Mouse (Mus musculus): ENCODE measurements around the gene Ebf3. TPM values are rescaled to one million over a fixed set of nuclear protein-coding genes. Genes with fewer than 3 reads are reported as not detected.

The Ebf3 gene
- total and polyA plus RNA-seq, 2 experiments, result 0.09 TPM; not detected in 1

- Histone ChIP-seq H3K4me3 (ENCODE audit: insufficient read depth, low read depth, low read length) (no peak overlapping the region), H3K4me1 (ENCODE audit: control insufficient read depth, insufficient read depth, low read length) (no peaks in the 10 kb centered on the region), H3K79me2 (ENCODE audit: control insufficient read depth, insufficient read depth, low read length) (no peaks in the 10 kb centered on the region), H3K27ac (replicated peaks; ENCODE audit: insufficient read depth, low read depth, low read length) (no peak overlapping the region), H3K27me3 (ENCODE audit: control insufficient read depth, insufficient read depth, low read length) (peaks cover 7% of the 10 kb centered on the region; the same call in 1 of the 2 replicates), H3K36me3 (ENCODE audit: control insufficient read depth, insufficient read depth, low read length) (no peaks in the 10 kb centered on the region), H3K9ac (ENCODE audit: low read depth, low read length) (no peak overlapping the region)
- DNase-seq (ENCODE audit: extremely low read depth, low read depth, low spot score), result no peak
- 74% methylated on average over 24 of the region's 24 CpGs for WGBS
- TF ChIP-seq CTCF (IDR thresholded peaks at IDR 0.05; ENCODE audit: low read depth, low read length), result no peak
- TF ChIP-seq POLR2A (IDR thresholded peaks at IDR 0.05; ENCODE audit: extremely low read depth, insufficient read depth, low read length), result no peak
Measured at GRCm38 (mm10) chr7:137297594-137298381, 16.5 kb downstream of the Ebf3 start.

- 74% methylated on average over 7 of the region's 7 CpGs for WGBS
- DNase-seq (ENCODE audit: extremely low read depth, low read depth, low spot score), result no peak
- peaks cover 9% of the 10 kb centered on the region; the same call in 1 of the 2 replicates for H3K27me3 ChIP-seq (ENCODE audit: control insufficient read depth, insufficient read depth, low read length)
Measured at GRCm38 (mm10) chr7:137297131-137297530, 17.1 kb downstream of the Ebf3 start.

GRCm38 (mm10) chr7:137295612-137296011, 18.6 kb downstream of the Ebf3 start:
- Histone ChIP-seq H3K4me1 (ENCODE audit: control insufficient read depth, insufficient read depth, low read length) (no peaks in the 10 kb centered on the region), H3K4me3 (ENCODE audit: insufficient read depth, low read depth, low read length) (no peak overlapping the region), H3K27me3 (ENCODE audit: control insufficient read depth, insufficient read depth, low read length) (peaks cover 11% of the 10 kb centered on the region; the same call in 1 of the 2 replicates), H3K27ac (replicated peaks; ENCODE audit: insufficient read depth, low read depth, low read length) (no peak overlapping the region), H3K9ac (ENCODE audit: low read depth, low read length) (no peak overlapping the region), H3K36me3 (ENCODE audit: control insufficient read depth, insufficient read depth, low read length) (no peaks in the 10 kb centered on the region), H3K79me2 (ENCODE audit: control insufficient read depth, insufficient read depth, low read length) (no peaks in the 10 kb centered on the region)
- DNase-seq (ENCODE audit: extremely low read depth, low read depth, low spot score), result no peak
- no peak for TF ChIP-seq CTCF (IDR thresholded peaks at IDR 0.05; ENCODE audit: low read depth, low read length)
- no peak for TF ChIP-seq POLR2A (IDR thresholded peaks at IDR 0.05; ENCODE audit: extremely low read depth, insufficient read depth, low read length)
- WGBS, result 76% methylated on average over 7 of the region's 7 CpGs

More at GRCm38 (mm10) chr7:137297131-137297530, 17.1 kb downstream of the Ebf3 start:
- Histone ChIP-seq H3K4me3 (ENCODE audit: insufficient read depth, low read depth, low read length) (no peak overlapping the region), H3K9ac (ENCODE audit: low read depth, low read length) (no peak overlapping the region), H3K4me1 (ENCODE audit: control insufficient read depth, insufficient read depth, low read length) (no peaks in the 10 kb centered on the region), H3K36me3 (ENCODE audit: control insufficient read depth, insufficient read depth, low read length) (no peaks in the 10 kb centered on the region), H3K79me2 (ENCODE audit: control insufficient read depth, insufficient read depth, low read length) (no peaks in the 10 kb centered on the region), H3K27ac (replicated peaks; ENCODE audit: insufficient read depth, low read depth, low read length) (no peak overlapping the region)
- no peak for TF ChIP-seq CTCF (IDR thresholded peaks at IDR 0.05; ENCODE audit: low read depth, low read length)
- TF ChIP-seq POLR2A (IDR thresholded peaks at IDR 0.05; ENCODE audit: extremely low read depth, insufficient read depth, low read length), result no peak

- no peaks in the 10 kb centered on the region for H3K79me2 ChIP-seq (ENCODE audit: control insufficient read depth, insufficient read depth, low read length)
- H3K4me1 ChIP-seq (ENCODE audit: control insufficient read depth, insufficient read depth, low read length), result no peaks in the 10 kb centered on the region
- WGBS, result 88% methylated on average over 7 of the region's 7 CpGs
- no peaks in the 10 kb centered on the region for H3K36me3 ChIP-seq (ENCODE audit: control insufficient read depth, insufficient read depth, low read length)
- H3K4me3 ChIP-seq (ENCODE audit: insufficient read depth, low read depth, low read length), result no peak overlapping the region
- H3K27me3 ChIP-seq (ENCODE audit: control insufficient read depth, insufficient read depth, low read length), result peaks cover 5% of the 10 kb centered on the region; the same call in 1 of the 2 replicates
- TF ChIP-seq POLR2A (IDR thresholded peaks at IDR 0.05; ENCODE audit: extremely low read depth, insufficient read depth, low read length), result no peak
- no peak for DNase-seq (ENCODE audit: extremely low read depth, low read depth, low spot score)
- no peak overlapping the region for H3K27ac ChIP-seq (replicated peaks; ENCODE audit: insufficient read depth, low read depth, low read length)
- no peak overlapping the region for H3K9ac ChIP-seq (ENCODE audit: low read depth, low read length)
Measured at GRCm38 (mm10) chr7:137294446-137294845, 19.8 kb downstream of the Ebf3 start.

- no peak for DNase-seq (ENCODE audit: extremely low read depth, low read depth, low spot score)
- Histone ChIP-seq H3K4me3 (ENCODE audit: insufficient read depth, low read depth, low read length) (no peak overlapping the region), H3K36me3 (ENCODE audit: control insufficient read depth, insufficient read depth, low read length) (no peaks in the 10 kb centered on the region), H3K27ac (replicated peaks; ENCODE audit: insufficient read depth, low read depth, low read length) (no peak overlapping the region), H3K79me2 (ENCODE audit: control insufficient read depth, insufficient read depth, low read length) (no peaks in the 10 kb centered on the region), H3K9ac (ENCODE audit: low read depth, low read length) (no peak overlapping the region), H3K4me1 (ENCODE audit: control insufficient read depth, insufficient read depth, low read length) (no peaks in the 10 kb centered on the region), H3K27me3 (ENCODE audit: control insufficient read depth, insufficient read depth, low read length) (peaks cover 4% of the 10 kb centered on the region; the same call in 1 of the 2 replicates)
- WGBS, result 66% methylated on average over 3 of the region's 3 CpGs
- TF ChIP-seq POLR2A (IDR thresholded peaks at IDR 0.05; ENCODE audit: extremely low read depth, insufficient read depth, low read length) (no peak), CTCF (IDR thresholded peaks at IDR 0.05; ENCODE audit: low read depth, low read length) (no peak)
Measured at GRCm38 (mm10) chr7:137289290-137289957, 24.8 kb downstream of the Ebf3 start.

Data from liver, adult 2 months (tissue).